Mouse (Mus musculus) thymus, adult 2 months (tissue): ENCODE data around the gene A630076J17Rik.

Source experiments
- CTCF ChIP-seq: fragments of 200-500 bp; IDR thresholded peaks from 2 replicates; pipeline ENCODE4 v1.5.1; 2012; ENCODE audit warnings: mild to moderate bottlenecking, control low read depth, low read length, moderate library complexity, borderline replicate concordance; ENCODE audit not compliant: control insufficient read depth, poor library complexity, insufficient read depth; ENCODE audit errors: extremely low read depth
- POLR2A ChIP-seq: fragments of 200-500 bp; IDR thresholded peaks from 2 replicates; pipeline ENCODE4 v1.6.1; 2012; ENCODE audit warnings: mild to moderate bottlenecking, low read length, control low read depth, moderate library complexity; ENCODE audit not compliant: control insufficient read depth, poor library complexity, insufficient read depth; ENCODE audit errors: extremely low read depth

- TF ChIP-seq CTCF (no peak), POLR2A (no peak)
Observed at GRCm38 (mm10) chr3:107180860-107181259, 49.6 kb upstream of the A630076J17Rik start.
